Mouse (Mus musculus): Measurements from ENCODE around the gene Rbfox1.

Gene Rbfox1

GRCm38 (mm10) chr16:6842066-6842785 lies 957.1 kb downstream of the Rbfox1 start:
- no peak for DNase-seq

GRCm38 (mm10) chr16:6844659-6845058 lies 959.5 kb downstream of the Rbfox1 start:
- DNase-seq: no peak

- DNase-seq: no peak
These were observed 966.2 kb downstream of the Rbfox1 start for GRCm38 (mm10) chr16:6851393-6851792.

GRCm38 (mm10) chr16:6853796-6854195 lies 968.6 kb downstream of the Rbfox1 start:
- no peak for DNase-seq

- DNase-seq: no peak
These were observed 976.5 kb downstream of the Rbfox1 start for GRCm38 (mm10) chr16:6861656-6862055.

- no peak for DNase-seq
These were observed 997.7 kb downstream of the Rbfox1 start for GRCm38 (mm10) chr16:6882683-6883430.

GRCm38 (mm10) chr16:6883798-6884197 lies 998.6 kb downstream of the Rbfox1 start:
- no peak for DNase-seq

- DNase-seq: no peak
These were observed 1000.5 kb downstream of the Rbfox1 start for GRCm38 (mm10) chr16:6885617-6886016.

- no peak for DNase-seq
These were observed 1004.1 kb downstream of the Rbfox1 start for GRCm38 (mm10) chr16:6889221-6889620.

- no peak for DNase-seq
These were observed 1012.6 kb downstream of the Rbfox1 start for GRCm38 (mm10) chr16:6897734-6898133.

GRCm38 (mm10) chr16:6900006-6900405 lies 1014.9 kb downstream of the Rbfox1 start:
- DNase-seq: no peak

- no peak for DNase-seq
These were observed 1019.8 kb downstream of the Rbfox1 start for GRCm38 (mm10) chr16:6904984-6905383.

- DNase-seq: no peak
These were observed 1020.8 kb downstream of the Rbfox1 start for GRCm38 (mm10) chr16:6906001-6906400.

GRCm38 (mm10) chr16:6907550-6907949 lies 1022.4 kb downstream of the Rbfox1 start:
- DNase-seq: no peak

GRCm38 (mm10) chr16:6914531-6914930 lies 1029.4 kb downstream of the Rbfox1 start:
- no peak for DNase-seq

GRCm38 (mm10) chr16:6918641-6919040 lies 1033.5 kb downstream of the Rbfox1 start:
- DNase-seq: no peak

- DNase-seq: no peak
These were observed 1034.5 kb downstream of the Rbfox1 start for GRCm38 (mm10) chr16:6919681-6920080.

- no peak for DNase-seq
These were observed 1042.5 kb downstream of the Rbfox1 start for GRCm38 (mm10) chr16:6927661-6928060.

GRCm38 (mm10) chr16:6930795-6931194 lies 1045.6 kb downstream of the Rbfox1 start:
- DNase-seq: no peak

GRCm38 (mm10) chr16:6946151-6946550 lies 1061.0 kb downstream of the Rbfox1 start:
- DNase-seq: no peak

- no peak for DNase-seq
These were observed 1064.5 kb downstream of the Rbfox1 start for GRCm38 (mm10) chr16:6949666-6950065.

- no peak for DNase-seq
These were observed 1070.0 kb downstream of the Rbfox1 start for GRCm38 (mm10) chr16:6955102-6955675.

GRCm38 (mm10) chr16:6961931-6962379 lies 1076.8 kb downstream of the Rbfox1 start:
- DNase-seq: no peak

GRCm38 (mm10) chr16:6962508-6962907 lies 1077.4 kb downstream of the Rbfox1 start:
- no peak for DNase-seq

Measured in kidney, adult 11 months (tissue).